In genomic region chr11:83877765-83878164, GRCm38 (mm10) we compare ENCODE assay signal across 12 mouse cellular contexts. TPM values are rescaled to one million over a fixed set of nuclear protein-coding genes. Genes with fewer than 3 reads are reported as not detected.
DNase-seq lines count a peak whose midpoint lies in the region; ATAC-seq and TF ChIP-seq lines count a peak whose summit lies in the region.
"Had no signal": no experiment of that assay in that cellular context is flagged by ENCODE, and none has a peak within 500 bp of the region (broad histone marks: within the 10 kb centered on the region; RNA-seq: fewer than 3 reads in every experiment).

No protein-coding gene starts in this region.

- H3K4me2 ChIP-seq in hindbrain, postnatal 0 days (ENCODE audit: low read depth, low read length): no peak overlapping the region
- H3K4me2 ChIP-seq: limb, embryonic 13.5 days had no signal

- no peaks in the 10 kb centered on the region for H3K9me3 ChIP-seq in hindbrain, postnatal 0 days (ENCODE audit: low read length)
- H3K9me3 ChIP-seq: limb, embryonic 13.5 days had no signal

- H3K4me1 ChIP-seq in hindbrain, postnatal 0 days (ENCODE audit: insufficient read depth, low read length): no peaks in the 10 kb centered on the region

- no peak overlapping the region for H3K27ac ChIP-seq in hindbrain, postnatal 0 days
- H3K27ac ChIP-seq: limb, embryonic 13.5 days had no signal

- WGBS in hindbrain, postnatal 0 days: 75% methylated on average over 8 of the region's 8 CpGs

- no peak for ATAC-seq in hindbrain, postnatal 0 days

- no peaks in the 10 kb centered on the region for H3K27me3 ChIP-seq in hindbrain, postnatal 0 days (ENCODE audit: insufficient read depth, low read length)

- no peaks in the 10 kb centered on the region for H3K36me3 ChIP-seq in hindbrain, postnatal 0 days (ENCODE audit: insufficient read depth, low read length)
- H3K36me3 ChIP-seq: limb, embryonic 13.5 days had no signal

- DNase-seq in kidney, adult 11 months: peak; percentile 45
- DNase-seq in kidney, postnatal 4 days: no peak
- peak; percentile 62 for DNase-seq in adrenal gland, postnatal 14 days
- DNase-seq in kidney, postnatal 10 days: peak; percentile 47
- DNase-seq in lung, postnatal 10 days: peak; percentile 74
- DNase-seq in frontal cortex, postnatal 14 days (ENCODE audit: low spot score in 2 of 2): no peak
- DNase-seq in hindbrain, postnatal 0 days (ENCODE audit: low spot score): no peak
- DNase-seq in gastrocnemius, postnatal 25 days: no peak
- DNase-seq: cerebellum, postnatal 25 days; gastrocnemius, postnatal 36 days; thymus, postnatal 36 days had no signal

- TF ChIP-seq CTCF in hindbrain, postnatal 0 days (IDR thresholded peaks at IDR 0.05; ENCODE audit: low read depth): no peak

- no peak overlapping the region for H3K4me3 ChIP-seq in hindbrain, postnatal 0 days (ENCODE audit: low read length)
- H3K4me3 ChIP-seq: limb, embryonic 13.5 days had no signal

- H3K9ac ChIP-seq in hindbrain, postnatal 0 days (replicated peaks; ENCODE audit: low read length): no peak overlapping the region
- H3K9ac ChIP-seq: limb, embryonic 13.5 days had no signal

RNA-seq across cellular contexts. Expression of gene Hnf1b, which starts 27.9 kb away (rescaled TPM):
- 1.8 TPM in 1 of 2 replicates, not detected in the other for total RNA-seq in adrenal gland, postnatal 14 days (2021)
- total RNA-seq in hindbrain, postnatal 0 days (2014; rRNA removed): not detected in 2 replicates
- polyA plus RNA-seq in hindbrain, postnatal 0 days (2015; fragmentation: Nextera tagmentation; extraction: Ambion mirVana): 0.30 and 0.40 TPM in 2 replicates
- not detected for total RNA-seq in gastrocnemius, postnatal 25 days (2021)
- total RNA-seq: gastrocnemius, postnatal 36 days had no signal
- polyA plus RNA-seq: limb, embryonic 13.5 days had no signal

Comparison
In these comparisons a context has a peak if more than half of its experiments do, and no peak if none do; other contexts are left out.
1. DNase-seq: peak in kidney, adult 11 months (single experiment), adrenal gland, postnatal 14 days (single experiment), kidney, postnatal 10 days (single experiment) and lung, postnatal 10 days (single experiment); none in kidney, postnatal 4 days (0 of 2), frontal cortex, postnatal 14 days (0 of 2), hindbrain, postnatal 0 days (single experiment) and gastrocnemius, postnatal 25 days (single experiment).